Mouse (Mus musculus) liver, postnatal 0 days (tissue): ENCODE results near the gene 4930412O13Rik. TPM values are rescaled to one million over a fixed set of nuclear protein-coding genes. Genes with fewer than 3 reads are reported as not detected.

Experiments used
- ATAC-seq: fragments of 200-750 bp; cut with Nextera tagmentation; 2 replicates; pipeline ENCODE4 v1.8.0; 2017; ENCODE audit warnings: mild to moderate bottlenecking, moderate library complexity
- DNase-seq: peaks from one replicate; pipeline ENCODE4 v3.0.0-alpha.2; 2016
- H3K27ac ChIP-seq: fragments of 300-500 bp; sonication (generic); 2 replicates; pipeline ENCODE4 v1.5.1; 2014; ENCODE audit warnings: antibody characterized with exemption, moderate library complexity, mild to moderate bottlenecking, low read depth
- H3K27me3 ChIP-seq: fragments of 300-500 bp; sonication (generic); 2 replicates; pipeline ENCODE4 v1.6.1; 2014; ENCODE audit warnings: low read length, control low read depth, mixed read lengths; ENCODE audit not compliant: insufficient read depth
- H3K36me3 ChIP-seq: fragments of 300-500 bp; sonication (generic); replicated peaks from 2 replicates; pipeline ENCODE4 v1.6.1; 2014; ENCODE audit warnings: mild to moderate bottlenecking, control low read depth, low read length, moderate library complexity, mixed read lengths; ENCODE audit not compliant: insufficient read depth
- H3K4me1 ChIP-seq: fragments of 300-500 bp; sonication (generic); 2 replicates; pipeline ENCODE4 v1.6.1; 2014; ENCODE audit warnings: antibody characterized with exemption, mild to moderate bottlenecking, control low read depth; ENCODE audit not compliant: insufficient read depth
- H3K4me2 ChIP-seq: fragments of 300-500 bp; sonication (generic); 2 replicates; pipeline ENCODE4 v1.6.1; 2014; ENCODE audit warnings: low read depth, mild to moderate bottlenecking, low read length, moderate library complexity, mixed read lengths
- H3K4me3 ChIP-seq: fragments of 300-500 bp; sonication (generic); 2 replicates; pipeline ENCODE4 v1.5.1; 2014; ENCODE audit warnings: low read depth, low read length
- H3K9ac ChIP-seq: fragments of 300-500 bp; sonication (generic); replicated peaks from 2 replicates; pipeline ENCODE4 v1.6.1; 2014; ENCODE audit warnings: mild to moderate bottlenecking, moderate library complexity
- H3K9me3 ChIP-seq: fragments of 300-500 bp; sonication (generic); 2 replicates; pipeline ENCODE4 v1.6.1; 2016; ENCODE audit warnings: mild to moderate bottlenecking, control low read depth, low read length, mixed read lengths
- CTCF ChIP-seq: sonication (generic); IDR thresholded peaks from 2 replicates; pipeline ENCODE4 v1.5.1; 2016; ENCODE audit warnings: antibody characterized with exemption, low read depth
- EP300 ChIP-seq: IDR thresholded peaks from 2 replicates; pipeline ENCODE4 v1.6.1; 2016; ENCODE audit warnings: antibody characterized with exemption, low read depth, mild to moderate bottlenecking
- WGBS: fragments of 180-500 bp; shearing (Covaris S2); extraction: QIAGEN DNeasy Blood & Tissue Kit; methylation state at CpG from one replicate; pipeline ENCODE4 v1.1.7; 2014; ENCODE audit not compliant: insufficient replicate concordance; 5-methylcytosine and 5-hydroxymethylcytosine counted together
- polyA plus RNA-seq: library from polyadenylated mRNA; unstranded; fragments of >200 nt; fragmentation: Nextera tagmentation; extraction: Ambion mirVana; gene quantifications from 2 replicates; pipeline ENCODE4 v1.2.1, GENCODE M21; 2015

The 4930412O13Rik gene
- polyA plus RNA-seq, 1 experiment from 2014 or later: not detected

DNA sequence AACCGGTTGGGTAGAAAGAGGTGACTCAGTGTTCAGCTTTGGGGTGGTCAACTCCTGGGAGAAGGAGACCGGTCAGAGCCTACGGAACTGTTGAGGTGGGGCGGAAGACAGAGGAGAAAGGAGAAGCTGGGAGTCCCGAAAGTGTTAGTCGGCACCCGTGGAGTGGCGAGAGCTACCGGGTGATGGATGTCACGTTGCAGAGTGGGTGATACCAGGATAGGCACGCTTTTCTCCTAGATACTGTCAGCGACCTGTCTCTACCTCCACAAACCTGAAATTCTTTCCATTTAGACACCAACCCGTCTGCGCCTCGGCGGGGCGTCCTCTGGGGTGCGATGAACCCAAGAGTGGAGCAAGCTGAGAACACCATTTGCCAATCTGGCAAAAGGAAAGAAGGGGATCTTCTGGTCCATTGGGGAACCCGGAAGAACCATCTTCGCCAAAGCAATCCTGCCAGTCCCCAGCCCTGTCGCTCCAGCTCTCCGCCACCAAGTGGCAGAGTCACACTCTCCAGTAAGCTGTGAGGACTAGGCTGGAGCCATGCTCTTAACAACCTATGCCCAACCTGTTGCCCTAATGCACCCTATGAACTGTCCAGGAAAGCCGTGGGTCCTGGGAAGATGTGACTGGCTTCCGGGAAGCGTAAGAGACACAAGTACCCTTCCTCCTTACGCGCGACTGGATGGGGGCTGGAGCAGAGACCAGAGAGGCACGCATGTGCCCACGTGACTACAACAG is 8.0 kb downstream of the 4930412O13Rik start, which contains the start of gene 9230102O04Rik:
Gene 9230102O04Rik (minus strand): TSS at position 628 of the 738 bp plus-strand sequence.
- H3K36me3 ChIP-seq: no peaks in the 10 kb centered on the region
- ATAC-seq (peak; percentile 94), DNase-seq (peak; percentile 61)
- H3K4me2 ChIP-seq: peak within 1 kb of the TSS; percentile 69
- no peak within 1 kb of the TSS for H3K9ac ChIP-seq
- H3K27me3 ChIP-seq: peaks cover 89% of the 10 kb centered on the region
- H3K27ac ChIP-seq: no peak within 1 kb of the TSS
- H3K4me1 ChIP-seq: peaks cover 8% of the 10 kb centered on the region
- under 1% methylated on average over 30 of the region's 30 CpGs for WGBS
- no peaks in the 10 kb centered on the region for H3K9me3 ChIP-seq
- H3K4me3 ChIP-seq: peak within 1 kb of the TSS; percentile 37
- peak; percentile 69 for TF ChIP-seq CTCF
- no peak for TF ChIP-seq EP300

DNA sequence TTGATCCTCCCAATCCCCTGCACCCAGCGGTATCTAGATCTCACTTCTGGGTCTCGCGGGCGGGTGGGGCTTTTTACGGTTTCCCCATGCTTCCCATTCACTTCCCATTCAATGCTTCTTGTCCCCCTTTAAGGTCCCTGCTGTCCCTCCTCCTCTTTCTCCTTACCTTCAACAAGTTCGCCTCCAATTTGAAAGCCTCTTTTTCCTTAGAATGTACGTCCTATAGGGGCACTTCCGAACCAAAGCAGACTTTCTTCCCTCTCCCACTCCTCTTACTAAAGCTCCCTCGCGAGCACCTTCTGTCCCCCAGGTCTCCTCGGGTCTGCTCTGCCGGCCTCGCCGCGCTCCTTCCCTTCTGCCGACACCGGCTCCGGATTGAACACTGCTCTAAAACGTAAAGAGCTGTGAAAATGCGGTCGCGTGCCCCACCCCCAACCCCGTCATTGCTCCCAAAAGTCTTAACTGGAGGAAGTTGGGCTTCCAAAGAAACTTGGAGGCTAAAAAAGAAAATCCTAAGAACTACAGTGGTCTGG is 8.7 kb downstream of the 4930412O13Rik start, which contains the start of gene Gata3:
Gene Gata3 (minus strand): TSS at position 384 of the 533 bp plus-strand sequence.
- Histone ChIP-seq H3K4me2 (peak within 1 kb of the TSS; percentile 69), H3K9ac (no peak within 1 kb of the TSS), H3K27ac (no peak within 1 kb of the TSS)

DNA sequence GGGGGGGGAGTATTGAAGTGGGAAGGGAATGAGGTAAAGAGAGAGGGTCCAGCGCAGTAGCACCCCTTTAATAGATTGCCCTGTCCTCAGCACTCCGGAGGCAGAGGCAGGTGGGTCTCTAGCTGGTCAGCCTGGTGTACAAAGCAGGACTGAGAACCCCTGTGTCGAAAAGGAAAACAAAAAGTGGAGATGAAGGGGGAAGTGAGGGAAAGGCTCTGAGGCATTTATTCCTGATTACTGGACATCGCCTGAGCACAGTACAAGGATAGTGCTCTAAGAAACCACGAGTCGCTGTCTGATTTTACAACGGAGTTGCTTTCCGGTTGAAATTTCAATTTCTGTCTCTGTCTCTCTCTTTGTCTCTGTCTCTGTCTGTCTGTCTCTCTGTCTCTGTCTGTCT is 9.2 kb downstream of the 4930412O13Rik start:
- no peaks in the 10 kb centered on the region for H3K36me3 ChIP-seq
- TF ChIP-seq CTCF: no peak
- no peak for TF ChIP-seq EP300
- peaks cover 89% of the 10 kb centered on the region for H3K27me3 ChIP-seq
- H3K9ac ChIP-seq: no peak overlapping the region
- H3K9me3 ChIP-seq: no peaks in the 10 kb centered on the region
- peaks cover 6% of the 10 kb centered on the region for H3K4me1 ChIP-seq
- no peak overlapping the region for H3K27ac ChIP-seq
- H3K4me2 ChIP-seq: peak overlapping the region; percentile 69; the same call in 1 of the 2 replicates
- ATAC-seq: no peak
- 10% methylated on average over 8 of the region's 8 CpGs for WGBS
- DNase-seq: no peak
- H3K4me3 ChIP-seq: no peak overlapping the region

More for the DNA sequence above, 8.7 kb downstream of the 4930412O13Rik start, which contains the start of gene Gata3:
- peak; percentile 68; the same call in 1 of the 2 replicates for ATAC-seq
- Histone ChIP-seq H3K9me3 (no peaks in the 10 kb centered on the region), H3K4me1 (peaks cover 6% of the 10 kb centered on the region), H3K27me3 (peaks cover 89% of the 10 kb centered on the region), H3K36me3 (no peaks in the 10 kb centered on the region), H3K4me3 (peak within 1 kb of the TSS; percentile 37)
- DNase-seq: no peak
- TF ChIP-seq EP300 (no peak), CTCF (no peak)
- under 1% methylated on average over 23 of the region's 23 CpGs for WGBS

DNA sequence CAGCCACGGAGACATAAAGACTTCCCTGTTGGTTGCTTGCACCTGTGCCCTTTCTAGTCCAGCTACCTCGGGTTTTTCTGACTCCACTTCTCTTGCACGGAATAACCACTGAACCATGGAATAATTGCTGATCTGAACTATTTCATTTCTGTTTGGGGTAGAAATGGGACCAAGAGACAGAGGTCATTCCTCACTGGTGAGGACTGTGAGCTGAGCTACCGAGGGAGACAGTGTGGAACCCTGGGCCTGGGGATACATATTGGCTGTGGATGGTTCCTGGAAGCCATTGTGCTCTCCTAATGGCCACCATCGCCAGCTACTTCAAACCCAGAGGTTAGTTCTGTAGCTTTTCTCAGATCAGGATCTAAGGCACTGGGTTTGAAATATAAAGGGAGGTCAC is 9.9 kb downstream of the 4930412O13Rik start:
- Histone ChIP-seq H3K4me2 (no peak overlapping the region), H3K9me3 (no peaks in the 10 kb centered on the region), H3K4me3 (no peak overlapping the region), H3K4me1 (peaks cover 6% of the 10 kb centered on the region), H3K36me3 (no peaks in the 10 kb centered on the region), H3K27ac (no peak overlapping the region), H3K9ac (no peak overlapping the region), H3K27me3 (peaks cover 89% of the 10 kb centered on the region)
- 10% methylated on average over 5 of the region's 5 CpGs for WGBS
- ATAC-seq: no peak
- no peak for TF ChIP-seq CTCF
- TF ChIP-seq EP300: no peak
- no peak for DNase-seq

DNA sequence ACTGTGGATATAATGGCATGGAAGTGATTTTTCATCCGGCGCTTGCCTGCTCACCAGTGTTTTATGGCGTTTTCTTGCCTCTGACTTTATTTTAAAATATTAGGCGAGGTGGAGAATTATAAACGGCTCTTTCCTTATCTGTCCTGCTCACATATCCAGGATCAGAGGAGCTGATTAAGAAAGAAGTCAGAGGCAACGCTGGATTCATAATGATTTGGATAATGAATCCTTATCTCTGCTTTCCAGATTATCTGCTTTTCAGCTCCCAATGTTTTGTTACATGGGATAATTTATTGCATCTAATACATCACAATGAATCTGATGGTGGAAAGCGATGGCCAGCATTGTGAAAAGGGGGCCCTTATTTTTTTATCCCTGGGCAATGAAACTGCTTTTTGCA is 11.5 kb downstream of the 4930412O13Rik start:
- H3K9me3 ChIP-seq: no peaks in the 10 kb centered on the region
- DNase-seq (no peak), ATAC-seq (no peak)
- WGBS: 8% methylated on average over 7 of the region's 7 CpGs
- H3K4me1 ChIP-seq: peaks cover 6% of the 10 kb centered on the region
- H3K9ac ChIP-seq: no peak overlapping the region
- TF ChIP-seq CTCF (no peak), EP300 (no peak)
- no peak overlapping the region for H3K27ac ChIP-seq
- H3K4me3 ChIP-seq: no peak overlapping the region
- peaks cover 89% of the 10 kb centered on the region for H3K27me3 ChIP-seq
- no peaks in the 10 kb centered on the region for H3K36me3 ChIP-seq
- H3K4me2 ChIP-seq: no peak overlapping the region

DNA sequence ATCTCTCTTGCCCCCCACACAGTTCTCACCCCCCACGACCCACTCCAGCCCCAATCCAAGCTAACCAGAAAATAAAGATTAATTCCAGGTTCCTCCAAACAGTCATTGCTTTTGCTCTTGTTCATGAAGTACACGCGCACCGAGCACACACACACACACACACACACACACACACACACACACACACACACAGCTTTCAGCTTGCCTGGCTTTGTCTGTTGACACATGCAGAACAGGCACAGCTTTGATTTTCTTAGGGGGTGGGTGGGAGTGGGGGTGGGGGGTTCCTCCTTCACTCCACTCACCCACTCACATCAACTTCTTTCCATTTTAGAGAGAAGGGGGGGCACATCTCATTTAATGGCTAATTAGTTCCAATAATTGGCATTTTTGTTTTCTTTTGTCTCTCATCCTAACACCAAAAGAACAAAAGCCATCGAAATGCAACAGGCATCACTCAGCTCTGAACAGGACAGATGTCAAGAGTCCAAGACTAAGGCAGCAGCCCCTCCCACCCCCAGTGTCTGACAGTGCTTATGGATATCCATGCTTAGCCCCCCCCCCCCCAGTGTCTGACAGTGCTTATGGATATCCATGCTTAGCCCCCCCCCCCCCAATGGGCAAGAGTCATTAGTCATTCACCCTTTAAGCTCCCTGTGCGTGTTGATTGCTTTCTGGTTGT is 12.4 kb downstream of the 4930412O13Rik start:
- Histone ChIP-seq H3K36me3 (no peaks in the 10 kb centered on the region), H3K9ac (no peak overlapping the region), H3K4me2 (no peak overlapping the region), H3K27ac (no peak overlapping the region), H3K4me1 (peaks cover 6% of the 10 kb centered on the region), H3K9me3 (no peaks in the 10 kb centered on the region), H3K4me3 (no peak overlapping the region), H3K27me3 (peaks cover 91% of the 10 kb centered on the region)
- DNase-seq: no peak
- TF ChIP-seq EP300 (no peak), CTCF (no peak)
- ATAC-seq: no peak
- 9% methylated on average over 6 of the region's 6 CpGs for WGBS
